Mouse (Mus musculus) C2C12 (cell line): Measurements from ENCODE around the gene Tlr2.

Experiments
- CTCF ChIP-seq: IDR thresholded peaks from one replicate; pipeline ENCODE4 v1.5.1; 2011; ENCODE audit not compliant: control insufficient read depth, insufficient read depth, insufficient read length
- FOSL1 ChIP-seq: IDR thresholded peaks from one replicate; pipeline ENCODE4 v1.8.0; 2011; ENCODE audit warnings: mild to moderate bottlenecking, low read length; ENCODE audit not compliant: poor library complexity, insufficient read depth, severe bottlenecking
- MYOG ChIP-seq: IDR thresholded peaks from one replicate; pipeline ENCODE4 v1.6.1; 2011; ENCODE audit not compliant: control insufficient read depth, insufficient read length; ENCODE audit errors: extremely low read depth
- USF1 ChIP-seq: IDR thresholded peaks from one replicate; pipeline ENCODE4 v1.6.1; 2011; ENCODE audit warnings: low read depth, mild to moderate bottlenecking, control low read depth, moderate library complexity

- TF ChIP-seq USF1, result no peak
- no peak for TF ChIP-seq CTCF
- TF ChIP-seq MYOG, result no peak
- TF ChIP-seq FOSL1, result no peak
Observed at GRCm38 (mm10) chr3:83869776-83870175, 28.2 kb upstream of the Tlr2 start.
